Mouse (Mus musculus) MEL (cell line): Measurements from ENCODE around the gene AU018091. TPM values are rescaled to one million over a fixed set of nuclear protein-coding genes. Genes with fewer than 3 reads are reported as not detected.

Source experiments
- DNase-seq: peaks from one replicate; pipeline ENCODE4 v3.0.0; 2011; ENCODE audit warnings: low read depth, low spot score
- H3K27ac ChIP-seq: 2 replicates; pipeline ENCODE4 v1.5.1; 2012; ENCODE audit warnings: low read depth, mild to moderate bottlenecking, control low read depth, low read length, moderate library complexity; ENCODE audit not compliant: control insufficient read depth
- H3K27me3 ChIP-seq, 2 experiments: fragments of 150-350 bp in 1 of 2; sonication (generic) in 1 of 2; 2 replicates each; pipeline ENCODE4 v1.6.1; 2012; ENCODE audit warnings: low read length in 2 of 2, mild to moderate bottlenecking in 2 of 2, improper control_type of control experiment in 1 of 2, moderate library complexity in 1 of 2; ENCODE audit not compliant: insufficient read depth in 2 of 2, control insufficient read depth in 1 of 2
- H3K36me3 ChIP-seq, 2 experiments: 2 replicates each; pipeline ENCODE4 v1.6.1; 2012 to 2014; ENCODE audit warnings: low read length in 2 of 2, improper control_type of control experiment in 1 of 2, inconsistent platforms in 1 of 2, mild to moderate bottlenecking in 1 of 2; ENCODE audit not compliant: insufficient read depth in 2 of 2, control insufficient read depth in 1 of 2
- H3K4me1 ChIP-seq, 2 experiments: fragments of 150-350 bp in 1 of 2; sonication (generic) in 1 of 2; 2 replicates each; pipeline ENCODE4 v1.6.1; 2012; ENCODE audit warnings: low read length in 2 of 2, improper control_type of control experiment in 1 of 2, mild to moderate bottlenecking in 1 of 2; ENCODE audit not compliant: insufficient read depth in 2 of 2, control insufficient read depth in 1 of 2
- H3K4me3 ChIP-seq, 2 experiments: fragments of 150-350 bp in 1 of 2; sonication (generic) in 1 of 2; 2 replicates each; pipeline ENCODE4 v1.5.1; 2012; ENCODE audit warnings: low read depth in 2 of 2, low read length in 2 of 2, mild to moderate bottlenecking in 2 of 2, moderate library complexity in 2 of 2, control low read depth in 1 of 2, improper control_type of control experiment in 1 of 2; ENCODE audit not compliant: control insufficient read depth in 1 of 2, insufficient read depth in 1 of 2
- H3K79me2 ChIP-seq: 2 replicates; pipeline ENCODE4 v1.6.1; 2012; ENCODE audit warnings: mild to moderate bottlenecking, low read length, moderate library complexity; ENCODE audit not compliant: control insufficient read depth, poor library complexity, insufficient read depth
- H3K9ac ChIP-seq: 2 replicates; pipeline ENCODE4 v1.6.1; 2012; ENCODE audit warnings: low read depth, mild to moderate bottlenecking, control low read depth, low read length, moderate library complexity; ENCODE audit not compliant: control insufficient read depth, poor library complexity, severe bottlenecking
- H3K9me3 ChIP-seq: fragments of 150-350 bp; sonication (generic); replicated peaks from 2 replicates; pipeline ENCODE4 v1.6.1; 2012; ENCODE audit warnings: mild to moderate bottlenecking, low read length, improper control_type of control experiment, moderate library complexity; ENCODE audit not compliant: insufficient read depth
- BHLHE40 ChIP-seq: IDR thresholded peaks from 2 replicates; pipeline ENCODE4 v1.6.1; 2012; ENCODE audit warnings: low read depth, mild to moderate bottlenecking, inconsistent platforms, low read length, improper control_type of control experiment, borderline replicate concordance
- CHD1 ChIP-seq: IDR thresholded peaks from 2 replicates; pipeline ENCODE4 v1.6.1; 2012; ENCODE audit warnings: low read depth, mild to moderate bottlenecking, inconsistent platforms, low read length, improper control_type of control experiment
- CHD2 ChIP-seq: IDR thresholded peaks from 2 replicates; pipeline ENCODE4 v1.6.1; 2011; ENCODE audit warnings: low read length, improper control_type of control experiment
- E2F4 ChIP-seq: IDR thresholded peaks from 2 replicates; pipeline ENCODE4 v1.6.1; 2011; ENCODE audit warnings: low read depth, low read length, improper control_type of control experiment, borderline replicate concordance
- GABPA ChIP-seq: IDR thresholded peaks from 2 replicates; pipeline ENCODE4 v1.6.1; 2012; ENCODE audit warnings: low read depth, mild to moderate bottlenecking, inconsistent platforms, low read length, improper control_type of control experiment, moderate library complexity
- HCFC1 ChIP-seq: IDR thresholded peaks from 2 replicates; pipeline ENCODE4 v1.6.1; 2012; ENCODE audit warnings: low read depth, mild to moderate bottlenecking, inconsistent platforms, low read length, improper control_type of control experiment, moderate library complexity
- JUND ChIP-seq: IDR thresholded peaks from 2 replicates; pipeline ENCODE4 v1.6.1; 2011; ENCODE audit warnings: low read depth, mild to moderate bottlenecking, improper control_type of control experiment, low read length
- KAT2A ChIP-seq: conservative IDR thresholded peaks from 2 replicates; pipeline ENCODE4 v1.6.1; 2012; ENCODE audit warnings: low read depth, low read length, improper control_type of control experiment, inconsistent platforms
- MAFK ChIP-seq: IDR thresholded peaks from 2 replicates; pipeline ENCODE4 v1.6.1; 2011; ENCODE audit warnings: low read depth, mild to moderate bottlenecking, low read length, improper control_type of control experiment, borderline replicate concordance
- MAZ ChIP-seq: IDR thresholded peaks from 2 replicates; pipeline ENCODE4 v1.6.1; 2012; ENCODE audit warnings: low read depth, mild to moderate bottlenecking, inconsistent platforms, low read length, improper control_type of control experiment
- MYB ChIP-seq: IDR thresholded peaks from 2 replicates; pipeline ENCODE4 v1.6.1; 2011; ENCODE audit warnings: mild to moderate bottlenecking, low read depth, low read length, improper control_type of control experiment
- NELFE ChIP-seq: IDR thresholded peaks from 2 replicates; pipeline ENCODE4 v1.6.1; 2011; ENCODE audit warnings: low read depth, low read length, improper control_type of control experiment
- NRF1 ChIP-seq: IDR thresholded peaks from 2 replicates; pipeline ENCODE4 v1.6.1; 2014; ENCODE audit warnings: low read depth, mild to moderate bottlenecking, inconsistent platforms, low read length, improper control_type of control experiment, moderate library complexity; ENCODE audit not compliant: poor library complexity, insufficient read depth, severe bottlenecking
- POLR2A ChIP-seq, 2 experiments: IDR thresholded peaks; 2 replicates each; pipeline ENCODE4 v1.6.1; 2011 to 2012; ENCODE audit warnings: low read length in 2 of 2, mild to moderate bottlenecking in 2 of 2, control low read depth in 1 of 2, improper control_type of control experiment in 1 of 2, low read depth in 1 of 2, moderate library complexity in 1 of 2; ENCODE audit not compliant: control insufficient read depth in 1 of 2, insufficient read depth in 1 of 2, poor library complexity in 1 of 2
- POLR2AphosphoS5 ChIP-seq: IDR thresholded peaks from 2 replicates; pipeline ENCODE4 v1.6.1; 2012; ENCODE audit warnings: low read depth, borderline replicate concordance, mild to moderate bottlenecking, inconsistent platforms, low read length, moderate library complexity, mixed read lengths
- RAD21 ChIP-seq: IDR thresholded peaks from 2 replicates; pipeline ENCODE4 v1.6.1; 2011; ENCODE audit warnings: mild to moderate bottlenecking, low read depth, low read length, improper control_type of control experiment
- SMC3 ChIP-seq: IDR thresholded peaks from 2 replicates; pipeline ENCODE4 v1.6.1; 2011; ENCODE audit warnings: low read depth, low read length, improper control_type of control experiment
- TAL1 ChIP-seq: IDR thresholded peaks from 2 replicates; pipeline ENCODE4 v1.6.1; 2012; ENCODE audit warnings: mild to moderate bottlenecking, inconsistent platforms, low read length, moderate library complexity, mixed read lengths
- USF1 ChIP-seq: IDR thresholded peaks from 2 replicates; pipeline ENCODE4 v1.6.1; 2014; ENCODE audit warnings: low read depth, mild to moderate bottlenecking, inconsistent platforms, low read length, improper control_type of control experiment, moderate library complexity
- USF2 ChIP-seq, 2 experiments: IDR thresholded peaks; 2 replicates each; pipeline ENCODE4 v1.6.1; 2011 to 2012; ENCODE audit warnings: improper control_type of control experiment in 2 of 2, low read length in 2 of 2, borderline replicate concordance in 1 of 2, inconsistent platforms in 1 of 2, low read depth in 1 of 2, mild to moderate bottlenecking in 1 of 2; ENCODE audit not compliant: insufficient read depth in 1 of 2
- ZKSCAN1 ChIP-seq: IDR thresholded peaks from 2 replicates; pipeline ENCODE4 v1.6.1; 2012; ENCODE audit warnings: low read depth, mild to moderate bottlenecking, inconsistent platforms, low read length, improper control_type of control experiment, moderate library complexity
- ZMIZ1 ChIP-seq: IDR thresholded peaks from 2 replicates; pipeline ENCODE4 v1.6.1; 2012; ENCODE audit warnings: low read depth, mild to moderate bottlenecking, inconsistent platforms, low read length, improper control_type of control experiment, moderate library complexity
- ZNF384 ChIP-seq: IDR thresholded peaks from 2 replicates; pipeline ENCODE4 v1.6.1; 2012; ENCODE audit warnings: low read depth, mild to moderate bottlenecking, inconsistent platforms, low read length, improper control_type of control experiment
- polyA plus RNA-seq, 2 experiments: library from polyadenylated mRNA; stranded (reverse) in 1 of 2; unstranded in 1 of 2; fragments of >175 nt in 1 of 2; fragments of >200 nt in 1 of 2; gene quantifications; 2 replicates each; pipeline versions ENCODE4 v1.2.1 to v1.2.4; 2012; ENCODE audit warnings: low replicate concordance in 2 of 2, low read depth in 1 of 2; ENCODE audit not compliant: insufficient read length in 2 of 2, insufficient read depth in 1 of 2, missing spikeins in 1 of 2
- total RNA-seq: library from RNA; depleted of rRNA; stranded (reverse); fragments of 300-350 nt; gene quantifications from 2 replicates; pipeline ENCODE4 v1.2.3, GENCODE M21; 2012; rRNA removed

AU018091 gene
- not detected in 2 replicates for total RNA-seq
- polyA plus RNA-seq, result not detected

DNA sequence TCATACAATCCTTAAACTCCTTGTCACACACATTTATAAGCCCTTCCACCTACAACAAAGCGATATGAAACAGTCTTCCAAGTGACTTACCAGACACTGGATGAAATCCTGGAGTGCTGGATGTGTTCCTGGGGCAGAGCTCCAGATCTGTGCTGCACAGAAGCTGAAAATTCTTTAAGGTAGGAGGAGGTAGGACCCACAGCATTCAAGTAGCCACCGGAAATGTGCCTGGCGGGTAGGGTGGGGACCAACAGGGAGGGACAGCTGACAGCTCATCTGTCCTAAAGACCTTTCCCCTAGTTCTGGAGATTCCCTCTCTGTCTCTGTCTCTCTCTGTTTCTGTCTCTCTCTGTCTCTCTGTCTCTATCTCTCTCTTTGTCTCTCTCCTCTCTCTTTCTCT lies at the start of gene AU018091:
AU018091 (minus strand) TSS at position 279 of the 400 bp plus-strand sequence.
- Histone ChIP-seq H3K4me1 (no peaks in the 10 kb centered on the region), H3K27ac (no peak within 1 kb of the TSS), H3K4me3 (no peak within 1 kb of the TSS), H3K36me3 (no peaks in the 10 kb centered on the region), H3K9me3 (no peaks in the 10 kb centered on the region), H3K79me2 (no peaks in the 10 kb centered on the region), H3K27me3 (no peaks in the 10 kb centered on the region), H3K9ac (no peak within 1 kb of the TSS)
- TF ChIP-seq KAT2A (no peak), BHLHE40 (no peak), MAFK (no peak), E2F4 (no peak), MYB (no peak), HCFC1 (no peak)
- no peak for DNase-seq

DNA sequence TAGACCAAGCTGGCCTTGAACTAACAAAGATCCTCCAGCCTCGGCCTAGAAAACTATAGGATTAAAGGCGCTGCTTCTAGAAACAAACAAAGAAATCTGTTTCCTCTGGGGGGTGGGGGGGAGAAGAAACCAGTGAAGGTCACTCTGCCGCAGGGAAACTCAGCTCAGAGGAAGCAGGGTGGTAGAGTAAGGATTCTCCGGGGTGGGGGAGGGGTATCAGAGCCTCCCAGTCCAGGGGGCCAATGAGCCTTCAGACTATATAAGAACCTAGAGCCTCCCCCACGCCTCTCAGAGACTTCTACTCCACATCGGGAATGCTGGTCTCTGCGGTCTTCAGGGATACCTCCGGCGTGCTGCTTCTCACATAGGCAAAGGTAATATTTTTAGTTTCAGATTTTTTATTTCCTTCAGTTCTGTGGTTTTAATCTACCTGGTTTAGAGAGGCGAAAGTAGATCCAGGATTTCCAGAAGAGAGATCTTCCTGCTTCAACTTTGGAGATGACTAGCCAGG lies 48.6 kb upstream of the AU018091 start:
- no peaks in the 10 kb centered on the region for H3K9me3 ChIP-seq
- H3K36me3 ChIP-seq, result no peaks in the 10 kb centered on the region
- H3K27ac ChIP-seq, result no peak overlapping the region
- no peak for DNase-seq
- H3K9ac ChIP-seq, result no peak overlapping the region
- no peaks in the 10 kb centered on the region for H3K4me1 ChIP-seq
- H3K4me3 ChIP-seq, result no peak overlapping the region
- H3K27me3 ChIP-seq, result no peaks in the 10 kb centered on the region
- no peaks in the 10 kb centered on the region for H3K79me2 ChIP-seq
- TF ChIP-seq NELFE, result no peak
- no peak for TF ChIP-seq JUND
- TF ChIP-seq GABPA, result no peak
- no peak for TF ChIP-seq ZKSCAN1
- no peak for TF ChIP-seq HCFC1
- TF ChIP-seq RAD21, result no peak
- no peak for TF ChIP-seq USF2 (IDR thresholded peaks at IDR 0.05; ENCODE audit: borderline replicate concordance in 1 of 2, insufficient read depth in 1 of 2, low read depth in 1 of 2, low read length in 2 of 2)
- no peak for TF ChIP-seq TAL1
- no peak for TF ChIP-seq USF1
- no peak for TF ChIP-seq ZMIZ1
- no peak for TF ChIP-seq SMC3
- TF ChIP-seq CHD1, result no peak
- TF ChIP-seq CHD2, result no peak
- TF ChIP-seq ZNF384, result no peak
- no peak for TF ChIP-seq MAZ
- no peak for TF ChIP-seq NRF1
- no peak for TF ChIP-seq MAFK
- no peak for TF ChIP-seq POLR2AphosphoS5
- TF ChIP-seq POLR2A (IDR thresholded peaks at IDR 0.05; ENCODE audit: control insufficient read depth in 1 of 2, insufficient read depth in 1 of 2, low read depth in 1 of 2, low read length in 2 of 2, poor library complexity in 1 of 2), result no peak
- TF ChIP-seq MYB, result no peak
- TF ChIP-seq, all 39 proteins: peak for 0
